Mouse (Mus musculus) testis, adult 2 months (tissue): ENCODE results near the gene Rerg.

Experiments
- CTCF ChIP-seq: fragments of 200-500 bp; IDR thresholded peaks from 2 replicates; pipeline ENCODE4 v1.5.1; 2012; ENCODE audit warnings: low read depth, mild to moderate bottlenecking, inconsistent platforms, low read length, moderate library complexity; ENCODE audit not compliant: control insufficient read depth, insufficient read depth, insufficient replicate concordance
- POLR2A ChIP-seq: fragments of 200-500 bp; IDR thresholded peaks from 2 replicates; pipeline ENCODE4 v1.6.1; 2012; ENCODE audit warnings: low read depth, mild to moderate bottlenecking, inconsistent platforms, low read length, moderate library complexity; ENCODE audit not compliant: control insufficient read depth

DNA sequence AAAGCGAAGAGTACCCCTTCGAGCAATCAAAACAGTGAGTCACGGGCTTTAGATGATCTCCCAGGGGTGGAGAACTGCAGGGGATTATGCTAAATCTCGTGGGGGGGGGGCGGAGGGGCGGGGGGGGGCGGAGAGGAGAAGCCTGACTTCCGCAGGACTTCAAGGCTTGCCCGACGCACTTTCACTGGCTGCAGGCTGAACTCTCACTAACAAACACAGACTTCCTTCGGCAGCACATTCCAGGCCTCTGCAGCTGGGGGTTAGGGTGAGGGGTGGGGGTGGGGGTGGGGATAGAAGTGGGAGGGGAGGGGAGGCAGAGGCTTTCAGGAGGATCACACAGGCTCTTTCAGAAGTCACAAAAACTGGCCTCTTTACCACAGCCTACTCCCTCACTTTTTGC is 27.5 kb downstream of the Rerg start:
- TF ChIP-seq CTCF (no peak), POLR2A (no peak)
